Mouse (Mus musculus): ENCODE results near the gene Deaf1.

- TF ChIP-seq CTCF (conservative IDR thresholded peaks at IDR 0.05; ENCODE audit: low read length) (no peak), POU5F1 (IDR thresholded peaks at IDR 0.05; ENCODE audit: borderline replicate concordance, low read length) (no peak), NANOG (IDR thresholded peaks at IDR 0.05; ENCODE audit: borderline replicate concordance, low read length) (no peak)
These were observed 12.4 kb downstream of the Deaf1 start for GRCm38 (mm10) chr7:141315076-141315475.

Data from E14TG2a.4 (cell line).